26 mouse cellular contexts compared by ENCODE assay signal in the genomic region with DNA sequence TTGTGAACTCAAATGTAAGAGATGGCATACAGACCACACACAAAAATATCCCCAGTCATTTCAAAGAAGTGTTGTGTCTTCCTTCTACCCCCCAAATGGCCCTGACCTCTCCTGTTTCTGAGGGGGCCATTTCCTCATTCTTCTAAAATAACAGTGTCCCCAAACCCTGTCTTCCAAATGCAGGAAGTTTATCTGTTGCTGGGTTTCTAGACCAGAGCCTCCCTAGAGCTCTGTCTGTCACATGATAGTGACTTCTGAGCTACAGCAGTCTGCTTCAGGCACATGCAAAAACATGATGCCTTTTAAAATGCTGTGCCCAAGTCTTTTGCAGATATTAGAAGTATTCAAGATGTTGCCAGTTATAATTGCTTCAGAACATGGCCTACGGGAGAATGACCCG. TPM values are rescaled to one million over a fixed set of nuclear protein-coding genes. Genes with fewer than 3 reads are reported as not detected.
DNase-seq lines count a peak whose midpoint lies in the region; ATAC-seq and TF ChIP-seq lines count a peak whose summit lies in the region.
"Had no signal": no experiment of that assay in that cellular context is flagged by ENCODE, and none has a peak within 500 bp of the region (broad histone marks: within the 10 kb centered on the region; RNA-seq: fewer than 3 reads in every experiment).

No protein-coding gene starts in this region.

- peaks cover 16% of the 10 kb centered on the region for H3K27me3 ChIP-seq in liver, embryonic 12.5 days (replicated peaks)
- H3K27me3 ChIP-seq in intestine, postnatal 0 days (replicated peaks; ENCODE audit: control insufficient read depth, insufficient read depth, low read length), result peaks cover 3% of the 10 kb centered on the region; the same call in 1 of the 2 replicates
- H3K27me3 ChIP-seq in midbrain, embryonic 16.5 days (ENCODE audit: control insufficient read depth, insufficient read depth, low read depth, low read length), result peaks cover 8% of the 10 kb centered on the region; the same call in 1 of the 2 replicates
- H3K27me3 ChIP-seq: forebrain, embryonic 15.5 days had no signal

- no peaks in the 10 kb centered on the region for H3K36me3 ChIP-seq in liver, embryonic 12.5 days
- no peaks in the 10 kb centered on the region for H3K36me3 ChIP-seq in intestine, postnatal 0 days (ENCODE audit: control insufficient read depth, insufficient read depth)
- H3K36me3 ChIP-seq in midbrain, embryonic 16.5 days (ENCODE audit: control insufficient read depth, insufficient read depth, low read length), result no peaks in the 10 kb centered on the region
- H3K36me3 ChIP-seq: embryonic facial prominence, embryonic 12.5 days; forebrain, embryonic 15.5 days; hindbrain, embryonic 13.5 days; midbrain, embryonic 12.5 days; neural tube, embryonic 13.5 days had no signal

- peaks cover 36% of the 10 kb centered on the region for H3K4me1 ChIP-seq in liver, embryonic 12.5 days
- no peaks in the 10 kb centered on the region for H3K4me1 ChIP-seq in intestine, postnatal 0 days (replicated peaks; ENCODE audit: control insufficient read depth, insufficient read depth, low read length)
- no peaks in the 10 kb centered on the region for H3K4me1 ChIP-seq in midbrain, embryonic 16.5 days (ENCODE audit: control insufficient read depth, insufficient read depth, low read length)
- H3K4me1 ChIP-seq: embryonic facial prominence, embryonic 12.5 days; forebrain, embryonic 15.5 days; hindbrain, embryonic 13.5 days; midbrain, embryonic 12.5 days; neural tube, embryonic 13.5 days had no signal

- DNase-seq in heart, adult 11 months, result peak; percentile 92
- DNase-seq in heart, adult 18-20 months, result no peak
- DNase-seq in MEL-GATA-1-ER (ENCODE audit: extremely low read depth, low read depth), result peak; percentile 84
- DNase-seq in left cerebral cortex, adult 2 months (ENCODE audit: extremely low spot score in 1 of 2, low spot score in 2 of 2), result no peak
- DNase-seq: adrenal gland, postnatal 36 days; cerebellum, adult 9-10 months; gastrocnemius, postnatal 36 days; heart, postnatal 14 days; kidney, adult 9 months; layer of hippocampus, postnatal 36 days; left cerebral cortex, postnatal 4 days; lung, postnatal 10 days; thymus, adult 2 months had no signal

- no peaks in the 10 kb centered on the region for H3K9me3 ChIP-seq in liver, embryonic 12.5 days (replicated peaks)
- no peaks in the 10 kb centered on the region for H3K9me3 ChIP-seq in intestine, postnatal 0 days (ENCODE audit: control insufficient read depth)
- no peaks in the 10 kb centered on the region for H3K9me3 ChIP-seq in midbrain, embryonic 16.5 days (replicated peaks; ENCODE audit: control insufficient read depth, low read length, poor library complexity, severe bottlenecking)
- H3K9me3 ChIP-seq: embryonic facial prominence, embryonic 12.5 days; forebrain, embryonic 15.5 days; hindbrain, embryonic 13.5 days; midbrain, embryonic 12.5 days; neural tube, embryonic 13.5 days had no signal

- WGBS in liver, embryonic 12.5 days (ENCODE audit: insufficient replicate concordance), result 31% methylated on average over 2 of the region's 2 CpGs
- 88% methylated on average over 2 of the region's 2 CpGs for WGBS in intestine, postnatal 0 days
- 97% methylated on average over 2 of the region's 2 CpGs for WGBS in midbrain, embryonic 16.5 days

- no peak for TF ChIP-seq CTCF in intestine, postnatal 0 days (IDR thresholded peaks at IDR 0.05; ENCODE audit: low read depth)
- no peak for TF ChIP-seq CTCF in left cerebral cortex, adult 2 months (IDR thresholded peaks at IDR 0.05)

- intact Hi-C loops in left cerebral cortex, adult 2 months (cut with DNase I), result no loop called here

- peak overlapping the region; percentile 42 for H3K27ac ChIP-seq in liver, embryonic 12.5 days
- H3K27ac ChIP-seq in intestine, postnatal 0 days (ENCODE audit: low read depth, low read length), result no peak overlapping the region
- H3K27ac ChIP-seq in midbrain, embryonic 16.5 days (ENCODE audit: low read length), result no peak overlapping the region
- no peak overlapping the region for H3K27ac ChIP-seq in left cerebral cortex, adult 2 months
- H3K27ac ChIP-seq: embryonic facial prominence, embryonic 12.5 days; forebrain, embryonic 15.5 days; hindbrain, embryonic 13.5 days; midbrain, embryonic 12.5 days had no signal

- no peak overlapping the region for H3K4me2 ChIP-seq in liver, embryonic 12.5 days
- no peak overlapping the region for H3K4me2 ChIP-seq in intestine, postnatal 0 days (replicated peaks; ENCODE audit: low read depth)
- no peak overlapping the region for H3K4me2 ChIP-seq in midbrain, embryonic 16.5 days (ENCODE audit: low read length)
- H3K4me2 ChIP-seq: embryonic facial prominence, embryonic 12.5 days; forebrain, embryonic 15.5 days; heart, embryonic 11.5 days; hindbrain, embryonic 13.5 days; midbrain, embryonic 12.5 days; neural tube, embryonic 13.5 days had no signal

- no peak overlapping the region for H3K4me3 ChIP-seq in liver, embryonic 12.5 days
- no peak overlapping the region for H3K4me3 ChIP-seq in intestine, postnatal 0 days (ENCODE audit: low read depth, low read length)
- H3K4me3 ChIP-seq in midbrain, embryonic 16.5 days (ENCODE audit: low read depth, low read length), result no peak overlapping the region
- H3K4me3 ChIP-seq in left cerebral cortex, adult 2 months, result no peak overlapping the region
- H3K4me3 ChIP-seq: embryonic facial prominence, embryonic 12.5 days; erythroblast, embryonic 14.5 days; forebrain, embryonic 15.5 days; hindbrain, embryonic 13.5 days; midbrain, embryonic 12.5 days; neural tube, embryonic 13.5 days had no signal

- peak; percentile 57; the same call in 1 of the 2 replicates for ATAC-seq in liver, embryonic 12.5 days
- ATAC-seq in megakaryocyte, adult 5-6 weeks (ENCODE audit: poor library complexity, severe bottlenecking), result peak; percentile 43
- no peak for ATAC-seq in intestine, postnatal 0 days
- ATAC-seq in midbrain, embryonic 16.5 days, result no peak
- ATAC-seq: forebrain, embryonic 15.5 days had no signal

- H3K9ac ChIP-seq in liver, embryonic 12.5 days, result no peak overlapping the region
- no peak overlapping the region for H3K9ac ChIP-seq in intestine, postnatal 0 days (ENCODE audit: low read depth, low read length)
- no peak overlapping the region for H3K9ac ChIP-seq in midbrain, embryonic 16.5 days (ENCODE audit: low read depth, low read length)
- H3K9ac ChIP-seq: embryonic facial prominence, embryonic 12.5 days; forebrain, embryonic 15.5 days; hindbrain, embryonic 13.5 days; midbrain, embryonic 12.5 days; neural tube, embryonic 13.5 days had no signal

RNA-seq across cellular contexts. Expression of gene Il10ra, which starts 5.7 kb away (rescaled TPM):
- 1 to 10 TPM; 1.9 to 2.5 TPM for total RNA-seq in heart, adult 18-20 months (2021)
- polyA plus RNA-seq in liver, embryonic 12.5 days (2016; fragmentation: Nextera tagmentation; extraction: Ambion mirVana), result 2.9 and 3.1 TPM in 2 replicates
- 33.9 and 37.2 TPM in 2 replicates for total RNA-seq in megakaryocyte, adult 5-6 weeks (2015)
- 68.7 and 77.1 TPM in 2 replicates for total RNA-seq in megakaryocyte, adult 5-6 weeks (2017)
- polyA plus RNA-seq in intestine, postnatal 0 days (2015; fragmentation: Nextera tagmentation; extraction: Ambion mirVana), result 1.2 TPM in 2 replicates
- 0.48 and 0.64 TPM in 2 replicates for polyA plus RNA-seq in midbrain, embryonic 16.5 days (2015; fragmentation: Nextera tagmentation; extraction: Ambion mirVana)
- total RNA-seq in left cerebral cortex, adult 2 months (2021), result 1 to 10 TPM; 3.0 to 3.3 TPM

RNA-seq across cellular contexts. Expression of gene Tmprss13, which starts 44.3 kb away (rescaled TPM):
- 1 to 10 TPM; 6.2 to 7.9 TPM for total RNA-seq in heart, adult 18-20 months (2021)
- not detected in 2 replicates for polyA plus RNA-seq in liver, embryonic 12.5 days (2016; fragmentation: Nextera tagmentation; extraction: Ambion mirVana)
- total RNA-seq in megakaryocyte, adult 5-6 weeks (2015), result not detected in 2 replicates
- 0.15 TPM in 1 of 2 replicates, not detected in the other for total RNA-seq in megakaryocyte, adult 5-6 weeks (2017)
- 0.04 TPM in 1 of 2 replicates, not detected in the other for polyA plus RNA-seq in intestine, postnatal 0 days (2015; fragmentation: Nextera tagmentation; extraction: Ambion mirVana)
- polyA plus RNA-seq in midbrain, embryonic 16.5 days (2015; fragmentation: Nextera tagmentation; extraction: Ambion mirVana), result not detected in 2 replicates
- total RNA-seq in left cerebral cortex, adult 2 months (2021), result not detected
- total RNA-seq: layer of hippocampus, postnatal 36 days; left cerebral cortex, postnatal 4 days; liver, adult 2 months had no signal
- polyA plus RNA-seq: erythroblast, embryonic 14.5 days; forebrain, embryonic 15.5 days; hindbrain, embryonic 13.5 days; large intestine, adult 2 months; liver, adult 2 months; neural tube, embryonic 13.5 days had no signal

Comparison
In these comparisons a context has a peak if more than half of its experiments do, and no peak if none do; other contexts are left out.
1. DNase-seq: peak in heart, adult 11 months (single experiment) and MEL-GATA-1-ER (single experiment); none in heart, adult 18-20 months (0 of 2) and left cerebral cortex, adult 2 months (0 of 2).
2. ATAC-seq: peak in liver, embryonic 12.5 days (single experiment) and megakaryocyte, adult 5-6 weeks (single experiment); none in intestine, postnatal 0 days (single experiment) and midbrain, embryonic 16.5 days (single experiment).
3. RNA of gene Il10ra, which starts 5.7 kb away (total RNA-seq): 33.9 to 77.1 TPM in megakaryocyte, adult 5-6 weeks; 3.0 to 3.3 TPM in left cerebral cortex, adult 2 months and 1.9 to 2.5 TPM in heart, adult 18-20 months; every median in the first group is over 4 times any median in the second.
4. RNA of gene Tmprss13, which starts 44.3 kb away (total RNA-seq): 6.2 to 7.9 TPM in heart, adult 18-20 months; 0.15 TPM in megakaryocyte, adult 5-6 weeks and not detected in left cerebral cortex, adult 2 months; every median in the first group is over 4 times any median in the second.